Mouse (Mus musculus) spleen, postnatal 4 days (tissue): ENCODE measurements at regions not wholly inside any gene's neighbourhood (a gene's known extent, or its start where the extent isn't known, plus 50 kb on each side); places are given as distances from the start of the nearest gene placed in this dataset.

Experiments
- DNase-seq, 2 experiments: peaks; one replicate each; pipeline ENCODE4 v3.0.0; 2022; ENCODE audit warnings: low spot score in 2 of 2

DNA sequence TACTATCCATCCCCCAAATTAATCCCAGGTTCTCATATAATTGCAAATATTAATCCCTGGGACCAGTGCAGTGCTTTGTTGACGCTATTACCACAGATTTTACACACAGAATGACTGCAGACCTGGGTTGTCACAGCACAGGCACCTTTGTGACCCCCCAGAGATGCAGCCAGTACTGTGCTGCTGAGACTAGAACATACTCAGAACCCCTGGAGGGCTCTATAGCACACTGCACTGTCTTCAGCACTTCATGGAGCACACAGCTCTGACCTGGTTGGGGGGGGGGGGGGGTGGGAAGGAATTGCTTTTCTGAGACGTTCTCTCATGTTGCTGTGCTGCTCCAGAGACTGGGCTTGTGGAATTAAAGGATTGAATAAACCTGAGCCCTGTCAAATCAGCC, 154.9 kb upstream of the Gm34302 start:
- DNase-seq = no peak

DNA sequence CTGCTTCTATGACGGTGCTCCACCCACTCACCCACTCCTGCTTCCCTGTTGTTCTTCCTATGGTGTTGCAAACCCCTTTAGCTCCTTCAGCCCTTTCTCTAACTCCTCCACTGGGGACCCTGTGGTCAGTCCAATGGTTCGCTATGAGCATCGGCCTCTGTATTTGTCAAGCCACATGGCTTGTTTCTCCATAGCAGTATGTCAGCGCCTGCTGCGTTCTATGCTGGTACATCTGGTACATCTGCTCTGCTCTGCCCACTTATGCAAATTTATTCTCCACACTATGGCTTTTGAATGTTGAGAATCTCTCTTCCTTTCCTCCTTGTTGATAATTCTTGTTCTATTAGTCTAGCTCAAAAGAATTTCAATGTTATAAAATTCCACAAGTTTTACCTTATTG, 154.2 kb upstream of the Gm34302 start:
- no peak for DNase-seq

DNA sequence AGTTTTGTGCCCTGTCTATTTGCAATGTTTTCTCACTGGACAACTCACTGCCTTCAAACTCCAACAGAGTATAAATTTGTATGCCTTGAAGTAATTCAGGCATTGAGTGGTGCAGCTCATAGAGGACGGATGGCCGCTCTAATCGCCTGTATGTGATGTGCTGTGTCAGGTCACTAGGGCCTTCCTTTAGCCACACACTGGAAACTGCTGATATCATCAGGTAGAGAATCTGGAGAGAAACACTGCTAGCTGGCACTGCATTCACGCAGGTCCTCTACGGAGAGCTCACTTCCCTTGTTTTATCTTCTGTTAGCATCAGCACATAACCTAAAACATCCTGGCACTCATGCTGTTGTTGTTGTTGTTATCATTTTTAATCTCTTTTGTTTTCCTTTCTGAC, 144.0 kb upstream of the Gm34302 start:
- no peak for DNase-seq

DNA sequence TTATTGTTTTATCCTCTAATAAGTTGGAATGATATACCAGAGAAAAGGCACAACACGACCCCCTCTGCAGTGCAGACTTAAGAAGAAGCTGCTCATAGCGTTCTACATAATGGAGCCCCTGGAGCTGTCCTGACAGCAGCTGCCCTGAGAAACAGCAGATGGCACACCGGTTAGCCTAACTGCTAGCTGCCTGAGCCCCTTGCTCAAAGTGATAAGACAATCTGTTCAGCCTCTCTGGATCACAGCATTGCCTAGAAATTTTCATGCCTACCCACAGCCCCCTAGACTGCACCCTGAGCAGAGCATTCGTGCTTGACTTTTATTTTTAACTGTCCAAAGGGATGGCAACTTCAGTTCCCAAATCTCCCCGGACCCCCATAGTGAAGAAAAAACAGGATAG, 132.4 kb upstream of the Gm34302 start:
- no peak for DNase-seq

DNA sequence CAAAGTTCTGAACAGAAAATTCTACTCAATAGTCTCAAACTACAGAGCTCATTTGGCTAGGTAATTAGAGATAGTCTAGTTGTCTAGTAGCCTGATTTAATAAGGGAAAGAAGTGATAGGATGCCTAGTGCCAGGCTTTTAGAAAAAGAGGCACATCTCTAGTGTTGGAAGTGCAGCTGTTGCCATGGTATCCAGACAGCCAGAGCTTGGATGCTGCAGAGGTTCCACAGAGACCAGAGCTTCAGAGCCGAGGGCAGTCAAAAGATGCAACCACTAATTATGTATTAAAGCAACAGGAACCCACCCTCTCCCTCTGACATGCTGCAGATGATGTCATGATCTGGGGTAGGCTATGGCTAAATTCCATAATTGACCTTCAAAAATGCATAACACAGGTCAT, 130.0 kb upstream of the Gm34302 start:
- DNase-seq = no peak

DNA sequence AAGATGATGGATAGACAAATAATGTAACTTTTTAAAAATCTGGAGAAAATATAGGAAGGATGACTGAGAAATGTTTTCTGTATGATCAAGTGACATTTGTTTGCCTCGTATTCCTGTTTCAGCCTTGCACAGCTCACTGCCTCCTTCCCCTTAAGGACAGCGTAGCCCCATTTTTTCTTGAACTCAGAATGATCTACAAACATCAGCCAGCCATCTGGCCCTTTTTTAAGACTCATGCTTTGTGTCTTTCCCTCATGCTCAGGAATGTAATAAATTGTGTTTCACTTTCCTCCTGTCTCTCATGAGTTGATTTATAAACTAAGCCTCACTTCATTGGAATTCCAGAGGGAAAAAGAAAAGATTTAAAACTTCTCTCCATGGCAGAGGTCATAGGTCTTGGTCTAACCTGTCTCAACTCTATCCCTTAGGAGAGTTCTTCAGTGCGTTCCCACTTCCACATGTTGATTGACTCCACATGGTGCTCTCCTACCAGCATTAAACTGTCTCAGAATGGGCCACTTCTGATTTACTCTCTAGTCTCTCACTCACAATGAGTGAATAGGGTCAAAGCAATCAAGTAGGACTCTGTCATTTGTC, 129.2 kb upstream of the Gm34302 start:
- no peak for DNase-seq

DNA sequence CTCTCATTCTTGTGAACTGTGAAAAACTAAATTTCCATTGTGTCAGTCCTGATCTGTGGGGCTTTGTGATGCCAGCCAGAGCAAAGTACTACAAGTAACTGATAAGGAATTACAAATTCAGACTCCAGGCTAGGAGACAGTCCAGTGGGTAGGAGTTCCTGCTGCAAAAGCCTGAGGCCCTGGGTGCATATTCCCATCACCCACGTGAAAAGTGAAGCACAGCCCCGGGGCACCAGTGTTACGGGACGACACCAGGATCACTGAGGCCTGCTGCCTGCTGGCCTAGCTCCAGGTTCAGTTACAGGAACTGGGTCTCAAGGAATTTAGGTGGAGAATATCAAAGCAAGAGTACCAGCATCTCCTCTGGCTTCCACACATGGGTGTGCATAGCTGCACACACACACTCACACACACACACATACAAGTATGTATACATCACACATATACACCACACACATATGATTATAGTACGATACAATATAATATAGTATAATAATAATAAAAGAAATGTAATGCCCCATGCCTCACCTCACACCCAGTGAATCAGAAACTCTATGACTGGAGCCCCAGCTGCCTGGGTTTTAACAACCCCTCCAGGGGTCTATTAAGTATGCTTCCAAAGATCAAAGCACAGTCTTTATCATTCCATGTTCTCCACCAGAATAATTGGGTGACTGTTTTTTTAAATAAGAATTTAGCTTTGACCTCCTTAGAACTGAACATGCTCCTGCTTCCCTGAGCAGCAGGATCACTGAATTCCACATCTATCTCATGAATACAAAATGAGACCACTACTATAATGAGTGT, 126.6 kb upstream of the Gm34302 start:
- DNase-seq = no peak

DNA sequence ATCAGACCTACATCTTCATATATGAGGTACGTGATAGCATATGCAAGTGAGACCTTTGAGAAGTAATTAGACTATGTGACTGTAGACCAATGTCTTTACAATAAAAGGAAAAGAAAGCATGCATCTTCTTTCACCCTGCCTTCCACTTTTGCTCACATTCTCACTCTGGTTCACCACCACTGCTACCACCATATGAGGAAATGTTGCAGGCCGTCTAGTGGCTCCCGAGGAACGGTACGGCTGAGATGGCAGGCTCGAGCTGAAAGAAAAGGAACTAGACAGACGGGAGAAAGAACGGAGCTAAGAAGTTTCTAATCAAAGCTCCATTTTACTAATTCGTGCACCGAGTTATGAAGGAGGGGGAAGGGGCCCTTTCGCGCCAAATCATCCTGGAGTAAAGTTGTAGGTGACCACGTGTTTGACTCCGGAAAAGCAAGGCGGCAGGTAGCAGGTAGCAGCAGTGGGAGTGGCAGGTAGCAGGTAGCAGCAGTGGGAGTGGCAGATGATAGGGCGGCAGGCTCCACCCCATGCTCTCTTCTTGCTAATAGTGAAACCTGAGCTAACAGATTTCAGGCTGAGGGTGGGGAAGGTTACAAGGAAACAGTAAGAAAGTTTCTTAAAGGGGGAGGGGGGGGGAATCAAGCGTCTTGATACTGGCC, 125.9 kb upstream of the Gm34302 start:
- no peak for DNase-seq

DNA sequence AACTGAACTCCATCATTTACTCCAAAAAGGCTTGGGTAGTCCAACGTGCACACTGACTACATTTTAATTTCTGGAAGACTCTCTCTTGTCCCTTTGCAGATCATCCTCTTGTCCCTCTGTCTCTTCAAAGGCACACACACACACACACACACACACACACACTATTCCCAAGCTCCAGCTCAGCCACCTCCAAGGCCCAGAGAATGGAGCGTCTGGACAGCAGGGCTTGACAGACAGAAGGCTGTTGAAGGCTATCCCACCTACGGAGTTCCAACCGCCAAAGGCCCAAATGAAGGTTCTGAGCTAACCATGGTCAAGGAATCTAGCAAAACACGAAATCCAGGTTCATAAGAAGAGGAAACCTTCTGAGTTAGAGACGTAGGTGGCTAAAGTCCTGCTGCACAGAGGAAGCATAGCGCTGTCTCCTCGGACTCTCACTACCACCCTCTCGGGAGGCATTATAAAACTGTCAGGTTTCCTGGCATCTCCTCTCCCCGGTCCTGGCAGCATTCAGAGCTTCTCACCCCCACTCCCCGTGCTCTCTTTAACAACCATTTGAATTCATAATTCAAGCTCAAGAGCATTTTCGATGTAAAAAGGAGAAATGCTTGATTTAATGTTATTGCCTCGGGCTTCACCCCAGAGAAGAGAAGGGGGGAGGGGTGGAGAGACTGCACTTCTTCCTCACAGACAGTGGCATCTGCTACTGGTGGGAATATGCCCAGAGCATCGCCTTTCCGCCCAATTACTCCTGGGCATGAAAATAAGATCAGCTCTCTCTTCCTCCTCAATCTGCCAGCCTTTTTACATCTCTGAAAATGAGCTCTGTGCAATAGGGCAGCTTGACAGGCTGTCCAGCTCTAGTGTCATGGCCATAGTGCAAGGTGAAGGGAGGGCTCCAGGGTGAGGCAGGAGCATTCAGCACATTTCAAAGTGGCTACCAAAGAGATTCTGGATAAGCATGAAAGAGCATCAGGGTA, 99.3 kb upstream of the Gm34302 start:
- no peak for DNase-seq

DNA sequence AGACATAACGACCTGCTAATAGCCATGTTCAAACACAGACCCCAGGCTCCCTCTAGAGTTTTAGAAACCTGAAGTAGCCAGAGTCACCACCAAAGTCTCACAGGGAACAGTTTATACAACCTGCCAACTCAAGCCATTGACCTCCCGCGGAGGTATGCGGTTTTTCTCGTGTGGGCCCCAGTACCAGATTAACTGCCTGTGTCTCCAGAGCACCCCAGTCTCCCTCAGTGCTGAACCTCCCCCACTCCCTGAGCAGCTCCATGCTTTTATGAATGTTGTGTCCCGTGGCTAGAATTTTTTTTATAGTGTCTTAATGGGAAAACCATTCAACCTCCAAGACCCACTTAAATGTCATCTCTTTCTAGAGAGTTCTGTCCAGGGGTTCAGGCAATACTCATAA, 98.5 kb upstream of the Gm34302 start:
- no peak for DNase-seq

DNA sequence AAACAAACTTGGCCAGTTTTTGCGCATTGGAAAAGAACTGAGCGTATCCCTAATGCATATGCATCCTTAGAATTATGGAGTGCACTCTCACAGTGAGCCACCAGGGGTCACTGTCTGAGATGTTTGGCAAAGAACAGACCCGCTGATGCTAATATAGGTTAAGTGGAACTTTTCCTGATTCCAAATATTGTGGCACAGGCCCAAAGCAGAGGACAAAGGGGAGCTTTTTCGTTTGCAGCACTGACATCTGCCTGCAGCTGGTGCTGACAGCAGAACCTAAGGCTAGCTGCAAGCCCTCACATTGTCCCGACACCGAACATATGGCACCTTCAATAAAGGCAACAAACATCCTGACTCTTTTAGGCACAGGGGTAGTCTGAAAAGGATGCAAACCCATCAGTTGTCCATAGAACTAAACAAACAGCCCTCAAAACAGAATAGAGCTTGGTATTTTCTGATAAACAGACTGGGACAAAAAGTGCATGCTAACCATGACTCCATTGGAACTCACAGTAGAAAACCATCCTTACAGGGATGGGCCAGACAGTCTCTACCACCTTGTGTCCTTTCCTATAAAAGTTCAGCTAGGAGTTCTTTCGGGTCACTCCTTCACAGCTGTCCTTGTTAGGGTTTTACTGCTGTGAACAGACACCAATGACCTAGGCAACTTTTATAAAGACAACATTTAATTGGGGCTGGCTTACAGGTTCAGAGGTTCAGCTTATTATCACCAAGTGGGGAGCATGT, 87.1 kb upstream of the Gm34302 start:
- peak; percentile 35 to 70 for DNase-seq

DNA sequence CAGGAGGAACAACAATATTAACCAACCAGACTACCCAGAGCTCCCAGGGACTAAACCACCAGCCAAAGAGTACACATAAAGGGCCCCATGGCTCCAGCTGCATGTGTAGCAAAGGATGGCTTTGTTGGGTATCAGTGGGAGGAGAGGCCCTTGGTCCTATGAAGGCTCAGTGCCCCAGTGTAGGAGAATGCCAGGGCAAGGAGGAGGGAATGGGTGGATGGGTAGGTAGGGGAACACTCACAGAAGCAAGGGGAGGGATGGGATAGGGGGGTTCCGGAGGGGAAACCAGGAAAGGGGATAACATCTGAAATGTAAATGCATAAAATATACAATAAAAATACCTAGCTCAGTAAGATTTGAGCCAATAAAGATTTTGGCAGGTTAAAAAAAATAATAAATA, 86.4 kb upstream of the Gm34302 start:
- DNase-seq = no peak

DNA sequence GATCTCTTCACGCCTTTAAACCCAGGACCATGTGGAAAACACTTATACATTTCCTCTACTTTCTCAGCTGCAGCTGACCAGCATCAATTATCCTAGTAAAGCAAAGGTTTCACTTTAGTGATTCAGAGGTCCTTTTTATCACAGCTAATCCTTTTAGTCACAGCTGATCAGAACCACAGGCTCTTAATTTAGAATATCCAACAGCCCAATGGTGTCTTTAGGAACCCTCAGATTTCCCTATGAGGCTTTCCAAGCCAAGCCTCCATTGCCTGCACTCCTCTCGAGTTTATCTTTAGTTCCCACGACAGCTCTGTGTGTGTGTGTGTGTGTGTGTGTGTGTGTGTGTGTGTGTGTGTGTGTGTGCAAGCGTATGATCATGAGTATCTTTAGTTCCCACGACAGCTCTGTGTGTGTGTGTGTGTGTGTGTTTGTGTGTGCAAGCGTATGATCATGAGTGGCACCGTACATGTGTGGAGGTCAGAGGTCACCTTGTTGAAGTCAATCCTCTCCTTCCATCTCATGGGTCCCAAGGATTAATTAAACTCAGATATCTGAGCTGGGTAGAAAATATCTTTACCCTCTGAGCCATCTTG, 85.4 kb upstream of the Gm34302 start:
- no peak for DNase-seq

DNA sequence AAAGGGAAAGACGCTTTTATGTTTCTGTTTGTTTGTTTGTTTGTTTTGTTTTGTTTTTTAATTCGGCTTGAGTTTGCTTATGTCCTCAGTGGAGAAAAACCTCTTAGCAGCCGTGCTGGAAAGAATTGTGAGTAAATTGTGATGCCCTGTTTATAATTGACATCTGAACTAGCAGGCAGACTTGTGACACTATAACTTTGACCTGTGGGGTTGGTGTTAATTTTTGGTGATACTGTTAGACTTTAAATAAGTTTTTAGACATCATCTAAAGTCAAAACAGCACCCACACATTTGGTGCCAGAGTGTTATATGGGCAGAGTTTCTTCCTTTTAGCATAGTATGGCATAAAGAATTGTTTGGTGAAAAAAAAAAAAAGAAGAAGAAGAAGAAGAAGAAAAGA, 84.0 kb upstream of the Gm34302 start:
- DNase-seq = no peak

DNA sequence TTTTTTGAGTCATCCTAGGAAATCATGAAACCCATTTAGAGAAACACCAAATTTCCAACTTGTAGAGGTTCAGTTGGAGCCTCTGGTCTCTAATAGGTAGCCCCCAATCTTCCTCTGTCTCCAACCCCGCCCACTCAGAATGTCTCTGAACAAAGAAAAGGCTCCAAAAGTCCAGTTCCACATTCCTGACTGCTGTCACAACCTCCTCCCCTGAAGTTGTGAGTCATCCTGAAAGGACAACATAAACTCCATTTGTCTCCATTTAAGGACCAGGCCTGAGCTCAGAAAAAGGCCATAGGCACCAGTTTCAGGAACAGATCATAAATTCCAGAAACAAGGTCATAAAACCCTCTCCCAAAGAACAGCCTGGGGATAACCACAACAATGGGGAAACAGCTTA, 79.4 kb upstream of the Gm34302 start:
- DNase-seq = no peak

DNA sequence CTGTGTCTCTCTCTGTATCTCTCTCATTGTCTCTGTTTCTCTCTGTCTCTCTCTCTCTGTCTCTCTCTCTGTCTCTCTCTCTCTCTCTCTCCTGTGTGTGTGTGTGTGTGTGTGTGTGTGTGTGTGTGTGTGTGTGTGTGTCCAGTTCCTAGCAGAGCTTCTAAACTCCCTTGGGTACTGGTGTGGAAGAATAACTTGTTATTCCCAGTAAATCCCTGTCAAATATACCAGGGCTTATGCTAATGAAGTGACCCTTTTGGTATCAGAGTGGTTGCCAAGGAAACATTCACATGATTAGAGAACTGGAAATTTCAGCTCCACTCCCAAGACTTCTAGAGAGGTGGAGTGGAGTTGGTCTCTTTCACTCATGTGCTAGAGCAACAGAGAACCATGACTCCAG, 78.9 kb upstream of the Gm34302 start:
- no peak for DNase-seq

DNA sequence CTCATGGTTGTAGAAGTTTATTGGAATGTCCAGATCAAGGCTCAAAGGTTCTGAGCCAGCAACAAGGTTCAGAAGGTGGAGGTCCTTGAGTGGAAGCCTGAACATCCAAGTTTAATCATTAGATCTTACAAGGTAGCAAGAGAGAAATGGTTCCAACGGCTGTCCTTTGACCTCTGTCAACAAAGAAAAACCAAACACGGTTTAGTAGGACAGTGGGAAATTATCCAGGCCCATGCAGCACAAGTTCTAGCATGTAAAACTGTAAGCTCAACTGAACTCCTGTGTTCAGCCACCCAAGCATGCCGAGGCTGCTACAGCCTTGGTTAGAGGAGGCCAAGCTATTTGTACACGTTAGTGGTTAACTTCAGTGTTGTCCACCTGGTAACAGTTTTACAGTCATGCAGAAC, 77.1 kb upstream of the Gm34302 start:
- DNase-seq = no peak

DNA sequence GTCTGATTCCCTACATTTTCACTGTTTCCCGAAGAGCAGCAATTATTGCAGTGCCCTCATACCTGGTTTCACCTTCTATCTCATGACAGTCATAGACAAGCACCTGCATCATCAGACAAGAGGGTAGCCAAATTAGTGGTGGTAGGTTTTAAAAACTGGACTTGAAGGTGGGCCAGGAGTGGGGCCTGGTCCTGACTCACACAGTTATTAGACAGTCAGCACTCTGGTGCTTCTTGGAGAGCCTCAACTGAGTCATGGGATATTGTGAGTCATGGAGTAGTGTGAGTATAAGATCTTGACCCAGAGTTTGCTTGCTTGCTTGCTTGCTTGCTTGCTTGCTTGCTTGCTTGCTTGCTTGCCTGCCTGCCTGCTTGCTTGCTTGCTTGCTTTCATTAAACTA, 73.1 kb upstream of the Gm34302 start:
- DNase-seq = no peak

DNA sequence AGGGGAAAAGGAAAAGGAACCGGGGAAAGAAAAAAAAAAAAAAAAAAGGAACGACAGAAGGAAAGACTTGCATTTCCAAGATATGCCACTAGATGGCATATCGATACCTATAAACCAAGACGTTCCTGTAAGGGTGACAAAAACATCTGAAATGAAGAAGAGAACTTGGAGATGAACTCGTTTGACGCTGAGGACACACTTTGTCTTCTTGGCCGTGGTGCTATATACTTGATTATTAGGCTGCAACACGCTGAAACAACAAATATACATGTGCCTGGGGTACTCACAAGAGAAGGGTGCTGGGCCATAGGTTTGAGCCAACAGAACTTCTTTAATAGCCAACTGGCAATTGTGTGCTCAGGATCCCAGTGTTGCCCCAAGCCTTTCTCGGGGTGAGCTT, 71.2 kb upstream of the Gm34302 start:
- DNase-seq = no peak

DNA sequence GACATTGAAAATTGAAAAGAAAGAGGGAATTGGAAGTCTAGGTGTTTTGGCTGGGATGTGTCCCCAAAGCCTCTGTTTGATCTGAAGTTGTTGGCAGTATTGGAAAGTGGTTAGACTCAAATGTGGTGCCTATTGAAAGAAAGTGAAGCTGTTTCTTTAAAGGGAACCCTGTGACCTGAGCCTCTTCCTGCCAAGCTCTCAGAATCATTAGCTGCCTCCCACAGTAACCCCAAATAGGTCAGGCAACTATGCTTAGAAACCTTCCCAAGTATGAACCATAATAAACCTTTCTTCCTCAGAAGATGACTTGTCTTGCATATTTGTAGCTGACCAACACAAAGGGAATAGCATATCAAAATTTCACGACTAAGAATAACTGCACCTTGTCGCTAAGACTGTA, 69.7 kb upstream of the Gm34302 start:
- DNase-seq = no peak

DNA sequence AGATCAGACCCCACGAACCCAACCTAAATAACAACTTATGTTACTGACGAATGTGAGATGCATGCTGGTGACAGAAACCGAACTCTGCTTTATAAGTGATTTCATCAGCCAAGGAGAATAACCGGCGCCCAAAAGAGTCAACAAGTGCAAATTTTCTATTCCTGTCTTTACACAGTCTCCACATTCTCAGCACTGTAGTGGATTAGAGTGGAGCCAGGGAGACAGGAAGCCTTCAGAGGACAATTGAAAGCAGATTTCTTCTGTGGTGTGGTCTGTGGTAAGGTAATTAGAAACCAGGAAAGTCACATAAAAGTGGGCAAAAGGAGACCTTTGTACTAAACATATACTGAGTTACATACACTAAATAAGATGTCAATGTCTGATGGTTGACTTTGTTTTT, 68.0 kb upstream of the Gm34302 start:
- DNase-seq = no peak
